Mouse (Mus musculus): ENCODE data around the gene Tfr2.

DNA sequence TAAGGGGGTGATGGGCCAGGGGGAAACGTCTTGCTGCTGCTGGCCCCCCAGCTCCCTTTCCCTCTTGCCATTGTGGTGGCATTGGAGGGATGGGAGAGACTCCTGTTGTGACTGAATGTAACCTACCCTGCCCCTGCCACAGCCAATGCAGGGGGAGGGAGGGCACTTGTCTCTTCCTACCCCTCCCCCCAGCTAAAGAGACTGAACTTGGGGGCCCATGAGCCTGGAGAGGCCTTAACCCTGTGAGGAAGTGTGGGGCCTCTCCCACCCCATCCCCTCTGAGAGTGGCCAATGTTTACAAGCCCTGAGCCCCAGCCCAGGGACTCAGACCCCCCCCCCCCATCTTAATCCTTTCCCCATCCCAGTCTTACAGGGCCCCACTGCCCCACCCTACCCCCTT is 42.2 kb upstream of the Tfr2 start:
- TF ChIP-seq CTCF (IDR thresholded peaks at IDR 0.05; ENCODE audit: low read depth), result no peak
- no peak for TF ChIP-seq EP300 (IDR thresholded peaks at IDR 0.05; ENCODE audit: low read depth)
